Mouse (Mus musculus) cerebellum, adult 2 months (tissue): ENCODE results near the gene 4930435E12Rik.

Source experiments
- CTCF ChIP-seq: fragments of 200-500 bp; IDR thresholded peaks from 2 replicates; pipeline ENCODE4 v1.5.1; 2011; ENCODE audit warnings: low read depth, mild to moderate bottlenecking, control low read depth, low read length, moderate library complexity, borderline replicate concordance; ENCODE audit not compliant: insufficient read depth
- POLR2A ChIP-seq: fragments of 200-500 bp; IDR thresholded peaks from 2 replicates; pipeline ENCODE4 v1.6.1; 2011; ENCODE audit warnings: low read length, control low read depth, borderline replicate concordance; ENCODE audit not compliant: insufficient read depth

GRCm38 (mm10) chr16:38860548-38860947, 32.0 kb upstream of the 4930435E12Rik start:
- no peak for TF ChIP-seq POLR2A
- TF ChIP-seq CTCF, result no peak
